ENCODE assay signal across 13 mouse cellular contexts in genomic region chr8:71351117-71351516, GRCm38 (mm10). TPM values are rescaled to one million over a fixed set of nuclear protein-coding genes. Genes with fewer than 3 reads are reported as not detected.
"Had no signal": no experiment of that assay in that cellular context is flagged by ENCODE, and none has a peak within 500 bp of the region (broad histone marks: within the 10 kb centered on the region; RNA-seq: fewer than 3 reads in every experiment).

No protein-coding gene starts in this region.

- H3K27me3 ChIP-seq: liver, embryonic 15.5 days; midbrain, embryonic 12.5 days; neural tube, embryonic 13.5 days had no signal

- H3K4me3 ChIP-seq: limb, embryonic 10.5 days; liver, embryonic 15.5 days; midbrain, embryonic 12.5 days; neural tube, embryonic 13.5 days had no signal

- H3K9ac ChIP-seq: liver, embryonic 15.5 days; midbrain, embryonic 12.5 days; neural tube, embryonic 13.5 days had no signal

- H3K9me3 ChIP-seq: limb, embryonic 10.5 days; liver, embryonic 15.5 days; midbrain, embryonic 12.5 days; neural tube, embryonic 13.5 days had no signal

- H3K27ac ChIP-seq: limb, embryonic 10.5 days; liver, embryonic 15.5 days; midbrain, embryonic 12.5 days; neural tube, embryonic 13.5 days had no signal

- ATAC-seq: intestine, postnatal 0 days; lung, postnatal 0 days had no signal

- DNase-seq: kidney, adult 8-10 months; kidney, postnatal 36 days; lung, adult 2 months; lung, postnatal 36 days; right cerebral cortex, postnatal 25 days had no signal

- H3K4me2 ChIP-seq: liver, embryonic 11.5 days; liver, embryonic 15.5 days; midbrain, embryonic 12.5 days; neural tube, embryonic 13.5 days had no signal

- H3K4me1 ChIP-seq: limb, embryonic 10.5 days; liver, embryonic 15.5 days; midbrain, embryonic 12.5 days; neural tube, embryonic 13.5 days had no signal

RNA-seq across cellular contexts. Expression of gene Ushbp1, which starts 44.5 kb away (rescaled TPM):
- total RNA-seq: megakaryocyte-erythroid progenitor cell, adult 5-6 weeks had no signal
